Mouse (Mus musculus) small intestine, adult 2 months (tissue): ENCODE results near the gene Chic2.

Experiments
- CTCF ChIP-seq: fragments of 200-500 bp; IDR thresholded peaks from 2 replicates; pipeline ENCODE4 v1.5.1; 2012; ENCODE audit warnings: low read depth, mild to moderate bottlenecking, control low read depth, inconsistent platforms, low read length, moderate library complexity, mixed read lengths; ENCODE audit not compliant: insufficient replicate concordance, insufficient read length; ENCODE audit errors: extremely low read depth
- POLR2A ChIP-seq: fragments of 200-500 bp; IDR thresholded peaks from 2 replicates; pipeline ENCODE4 v1.6.1; 2012; ENCODE audit warnings: low read depth, mild to moderate bottlenecking, control low read depth, inconsistent platforms, low read length, moderate library complexity

GRCm38 (mm10) chr5:75046681-75047321 lies 2.2 kb upstream of the Chic2 start:
- no peak for TF ChIP-seq CTCF
- TF ChIP-seq POLR2A: no peak
